Mouse (Mus musculus) lung, embryonic 16.5 days (tissue): ENCODE data around the gene Itga2. TPM values are rescaled to one million over a fixed set of nuclear protein-coding genes. Genes with fewer than 3 reads are reported as not detected.

Experiments
- ATAC-seq: fragments of 200-750 bp; cut with Nextera tagmentation; 2 replicates; pipeline ENCODE4 v1.8.0; 2017; ENCODE audit warnings: low read depth, mild to moderate bottlenecking, moderate library complexity
- H3K27ac ChIP-seq: fragments of 300-500 bp; sonication (generic); 2 replicates; pipeline ENCODE4 v1.5.1; 2014; ENCODE audit warnings: mild to moderate bottlenecking, control low read depth, low read length
- H3K27me3 ChIP-seq: fragments of 300-500 bp; sonication (generic); 2 replicates; pipeline ENCODE4 v1.6.1; 2014; ENCODE audit warnings: low read depth, low read length, mixed read lengths; ENCODE audit not compliant: control insufficient read depth, insufficient read depth
- H3K36me3 ChIP-seq: fragments of 300-500 bp; sonication (generic); 2 replicates; pipeline ENCODE4 v1.6.1; 2014; ENCODE audit warnings: low read length; ENCODE audit not compliant: control insufficient read depth, insufficient read depth
- H3K4me1 ChIP-seq: fragments of 300-500 bp; sonication (generic); replicated peaks from 2 replicates; pipeline ENCODE4 v1.6.1; 2014; ENCODE audit warnings: low read length, mixed read lengths; ENCODE audit not compliant: control insufficient read depth, insufficient read depth
- H3K4me2 ChIP-seq: fragments of 300-500 bp; sonication (generic); 2 replicates; pipeline ENCODE4 v1.6.1; 2014; ENCODE audit warnings: low read depth, low read length, control low read depth
- H3K4me3 ChIP-seq: fragments of 300-500 bp; sonication (generic); 2 replicates; pipeline ENCODE4 v1.5.1; 2014; ENCODE audit warnings: mild to moderate bottlenecking, low read length, control low read depth
- H3K9ac ChIP-seq: fragments of 300-500 bp; sonication (generic); 2 replicates; pipeline ENCODE4 v1.6.1; 2014; ENCODE audit warnings: low read length, control low read depth
- H3K9me3 ChIP-seq: fragments of 300-500 bp; sonication (generic); 2 replicates; pipeline ENCODE4 v1.6.1; 2016; ENCODE audit warnings: low read length; ENCODE audit not compliant: control insufficient read depth
- WGBS: fragments of 180-500 bp; shearing (Covaris S2); extraction: QIAGEN DNeasy Blood & Tissue Kit; methylation state at CpG from one replicate; pipeline ENCODE4 v1.1.7; 2014; 5-methylcytosine and 5-hydroxymethylcytosine counted together
- polyA plus RNA-seq: library from polyadenylated mRNA; unstranded; fragments of >200 nt; fragmentation: Nextera tagmentation; extraction: Ambion mirVana; gene quantifications from 2 replicates; pipeline ENCODE4 v1.2.1, GENCODE M21; 2015

Itga2 gene
- polyA plus RNA-seq, 1 experiment from 2014 or later = 9.6 TPM

GRCm38 (mm10) chr13:114894718-114895117, 37.2 kb downstream of the Itga2 start:
- H3K9ac ChIP-seq = no peak overlapping the region
- no peak overlapping the region for H3K27ac ChIP-seq
- no peaks in the 10 kb centered on the region for H3K27me3 ChIP-seq
- H3K9me3 ChIP-seq = no peaks in the 10 kb centered on the region
- H3K36me3 ChIP-seq = no peaks in the 10 kb centered on the region
- ATAC-seq = no peak
- peaks cover 17% of the 10 kb centered on the region for H3K4me1 ChIP-seq
- H3K4me2 ChIP-seq = no peak overlapping the region
- H3K4me3 ChIP-seq = no peak overlapping the region

DNA sequence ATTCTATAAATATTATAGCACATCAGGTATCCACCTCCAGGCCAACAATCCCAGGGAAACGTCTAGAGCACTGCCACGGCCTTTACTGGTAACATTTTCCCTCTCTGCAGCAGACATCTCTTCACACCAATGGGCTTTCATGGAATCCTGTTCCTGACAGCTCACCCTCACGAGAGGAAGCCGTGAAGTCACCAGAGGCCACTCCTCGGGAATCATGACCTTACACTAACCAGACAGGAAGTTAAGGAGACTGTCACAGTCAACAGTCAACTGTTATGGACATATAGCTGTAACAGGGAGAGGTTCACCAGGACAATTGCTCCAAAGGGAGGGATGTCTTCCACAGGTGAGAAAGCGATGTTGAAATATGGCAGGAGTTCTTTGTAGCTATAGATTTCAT, 40.2 kb downstream of the Itga2 start:
- H3K9ac ChIP-seq = no peak overlapping the region
- peaks cover 11% of the 10 kb centered on the region for H3K4me1 ChIP-seq
- no peak overlapping the region for H3K4me2 ChIP-seq
- no peak overlapping the region for H3K27ac ChIP-seq
- H3K27me3 ChIP-seq = no peaks in the 10 kb centered on the region
- H3K9me3 ChIP-seq = no peaks in the 10 kb centered on the region
- no peak overlapping the region for H3K4me3 ChIP-seq
- no peak for ATAC-seq
- WGBS = 48% methylated on average over 6 of the region's 6 CpGs
- H3K36me3 ChIP-seq = no peaks in the 10 kb centered on the region

GRCm38 (mm10) chr13:114887695-114888094, 44.2 kb downstream of the Itga2 start:
- Histone ChIP-seq H3K4me3 (no peak overlapping the region), H3K4me2 (no peak overlapping the region), H3K9me3 (no peaks in the 10 kb centered on the region), H3K27me3 (no peaks in the 10 kb centered on the region), H3K36me3 (0 out of 2 replicates have a peak, but pooled peaks cover 3% of the 10 kb centered on the region), H3K4me1 (peaks cover 7% of the 10 kb centered on the region), H3K9ac (no peak overlapping the region), H3K27ac (no peak overlapping the region)
- ATAC-seq = no peak
- 87% methylated on average over 6 of the region's 6 CpGs for WGBS

- no peak for ATAC-seq
- Histone ChIP-seq H3K27me3 (no peaks in the 10 kb centered on the region), H3K4me2 (no peak overlapping the region), H3K9ac (no peak overlapping the region), H3K4me1 (peaks cover 7% of the 10 kb centered on the region), H3K9me3 (no peaks in the 10 kb centered on the region), H3K27ac (no peak overlapping the region), H3K4me3 (no peak overlapping the region), H3K36me3 (0 out of 2 replicates have a peak, but pooled peaks cover 3% of the 10 kb centered on the region)
- 83% methylated on average over 4 of the region's 4 CpGs for WGBS
Observed at GRCm38 (mm10) chr13:114887293-114887692, 44.6 kb downstream of the Itga2 start.

GRCm38 (mm10) chr13:114885171-114885570, 46.7 kb downstream of the Itga2 start:
- H3K9ac ChIP-seq = no peak overlapping the region
- H3K4me3 ChIP-seq = no peak overlapping the region
- H3K27me3 ChIP-seq = no peaks in the 10 kb centered on the region
- peak; percentile 65 for ATAC-seq
- WGBS = 62% methylated on average over 9 of the region's 9 CpGs
- H3K4me2 ChIP-seq = no peak overlapping the region
- no peaks in the 10 kb centered on the region for H3K4me1 ChIP-seq
- peak overlapping the region; percentile 46; the same call in 1 of the 2 replicates for H3K27ac ChIP-seq
- H3K36me3 ChIP-seq = 0 out of 2 replicates have a peak, but pooled peaks cover 3% of the 10 kb centered on the region
- no peaks in the 10 kb centered on the region for H3K9me3 ChIP-seq

GRCm38 (mm10) chr13:114878667-114879066, 53.2 kb downstream of the Itga2 start:
- 63% methylated on average over 11 of the region's 11 CpGs for WGBS

DNA sequence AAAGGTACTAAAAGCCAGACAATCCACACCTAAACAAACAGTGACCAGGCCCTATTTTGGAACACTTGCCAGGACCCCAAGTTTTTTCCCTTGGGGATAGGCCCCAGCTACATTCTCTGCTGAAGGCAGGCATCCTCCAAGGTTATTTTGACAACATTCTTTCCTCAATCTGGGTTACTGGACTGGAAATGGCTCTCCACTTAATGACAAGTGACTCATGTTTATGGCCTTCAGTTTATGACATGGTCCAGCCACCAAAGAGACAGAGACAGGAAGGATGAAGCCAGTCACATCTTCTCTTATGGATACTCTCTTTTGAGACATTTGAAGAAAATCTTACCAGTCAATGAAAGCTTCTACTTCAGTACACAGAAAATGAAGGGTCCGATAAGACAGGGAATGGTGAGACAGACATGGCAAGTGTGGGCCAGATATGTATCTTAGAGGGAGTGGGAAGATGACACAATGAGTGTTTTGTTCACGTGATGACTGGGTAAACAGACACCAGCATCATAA, 55.8 kb downstream of the Itga2 start:
- no peaks in the 10 kb centered on the region for H3K9me3 ChIP-seq
- no peaks in the 10 kb centered on the region for H3K4me1 ChIP-seq
- H3K27ac ChIP-seq = no peak overlapping the region
- H3K4me2 ChIP-seq = no peak overlapping the region
- no peak for ATAC-seq
- 82% methylated on average over 2 of the region's 2 CpGs for WGBS
- H3K4me3 ChIP-seq = no peak overlapping the region
- H3K27me3 ChIP-seq = no peaks in the 10 kb centered on the region
- no peak overlapping the region for H3K9ac ChIP-seq
- 0 out of 2 replicates have a peak, but pooled peaks cover under 1% of the 10 kb centered on the region for H3K36me3 ChIP-seq

More at GRCm38 (mm10) chr13:114878667-114879066, 53.2 kb downstream of the Itga2 start:
- no peaks in the 10 kb centered on the region for H3K27me3 ChIP-seq
- no peaks in the 10 kb centered on the region for H3K36me3 ChIP-seq
- no peak overlapping the region for H3K9ac ChIP-seq
- H3K4me3 ChIP-seq = no peak overlapping the region
- H3K27ac ChIP-seq = no peak overlapping the region
- no peak overlapping the region for H3K4me2 ChIP-seq
- ATAC-seq = no peak
- H3K9me3 ChIP-seq = no peaks in the 10 kb centered on the region
- no peaks in the 10 kb centered on the region for H3K4me1 ChIP-seq

DNA sequence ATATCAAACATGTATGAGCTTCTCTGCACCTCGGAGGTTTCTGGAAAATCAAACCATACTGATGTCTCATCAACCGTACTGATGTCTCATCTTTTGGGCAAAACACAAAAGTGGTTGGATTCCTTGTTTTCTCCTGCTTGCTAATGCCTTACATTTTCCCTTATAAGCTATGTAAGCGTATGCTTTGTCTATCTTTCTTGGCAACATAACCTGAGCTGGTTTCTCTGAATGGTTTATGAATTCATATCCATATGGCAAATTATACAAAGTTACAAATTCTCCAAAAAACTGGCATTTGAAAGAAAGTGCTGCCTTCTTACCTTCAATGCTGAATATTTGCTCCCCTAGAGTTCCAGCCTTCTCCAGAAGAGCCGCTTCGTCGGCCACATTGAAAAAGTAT, 57.2 kb downstream of the Itga2 start:
- H3K27me3 ChIP-seq = no peaks in the 10 kb centered on the region
- H3K4me2 ChIP-seq = no peak overlapping the region
- H3K4me3 ChIP-seq = no peak overlapping the region
- no peak overlapping the region for H3K9ac ChIP-seq
- 0 out of 2 replicates have a peak, but pooled peaks cover 2% of the 10 kb centered on the region for H3K36me3 ChIP-seq
- H3K9me3 ChIP-seq = no peaks in the 10 kb centered on the region
- no peaks in the 10 kb centered on the region for H3K4me1 ChIP-seq
- WGBS = 88% methylated on average over 6 of the region's 6 CpGs
- H3K27ac ChIP-seq = no peak overlapping the region
- no peak for ATAC-seq

DNA sequence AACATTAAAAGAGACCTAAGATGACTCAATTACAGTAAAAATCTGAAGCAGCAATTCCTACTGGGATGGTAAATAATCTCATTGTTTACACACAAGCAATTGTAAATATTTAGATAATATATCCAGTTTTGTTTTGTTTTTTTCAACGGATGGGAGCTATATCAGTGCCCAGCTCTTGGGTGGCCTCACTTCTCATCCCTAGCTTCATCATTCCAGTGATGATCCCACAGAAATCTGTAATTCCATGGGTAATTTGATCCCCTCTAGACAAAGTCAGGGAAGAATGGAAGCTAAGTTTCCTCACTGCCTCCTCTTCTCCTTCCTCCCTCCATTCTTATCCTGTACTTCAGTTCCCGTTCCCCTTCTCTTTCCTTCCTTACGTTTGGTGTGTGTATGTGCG, 74.4 kb downstream of the Itga2 start:
- no peaks in the 10 kb centered on the region for H3K27me3 ChIP-seq
- H3K4me2 ChIP-seq = no peak overlapping the region
- H3K9ac ChIP-seq = no peak overlapping the region
- no peaks in the 10 kb centered on the region for H3K36me3 ChIP-seq
- H3K4me3 ChIP-seq = no peak overlapping the region
- peak; percentile 51 for ATAC-seq
- H3K27ac ChIP-seq = peak overlapping the region; percentile 35
- H3K4me1 ChIP-seq = peaks cover 6% of the 10 kb centered on the region
- no peaks in the 10 kb centered on the region for H3K9me3 ChIP-seq
- 74% methylated on average over 4 of the region's 4 CpGs for WGBS

DNA sequence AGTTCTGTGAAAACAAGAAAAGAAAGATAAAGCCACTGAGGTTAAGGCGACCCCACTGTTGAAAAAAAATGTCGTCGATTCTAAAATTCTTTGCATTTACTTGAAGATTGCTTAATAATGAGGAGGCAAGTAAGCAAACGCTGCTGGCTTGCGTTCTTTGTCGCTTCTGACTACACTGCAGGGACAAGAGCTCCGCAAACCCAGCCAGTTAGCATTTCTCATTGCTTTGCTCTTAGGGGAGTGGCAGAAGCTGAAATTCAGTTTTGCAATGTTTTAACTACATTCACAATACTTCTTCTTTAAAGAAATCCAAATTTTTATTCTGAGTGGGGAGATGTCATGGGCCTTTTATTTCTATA, 75.7 kb downstream of the Itga2 start:
- Histone ChIP-seq H3K36me3 (no peaks in the 10 kb centered on the region), H3K9ac (no peak overlapping the region; the same call in 1 of the 2 replicates), H3K9me3 (no peaks in the 10 kb centered on the region), H3K4me1 (peaks cover 6% of the 10 kb centered on the region), H3K27ac (peak overlapping the region; percentile 79), H3K4me3 (no peak overlapping the region), H3K4me2 (peak overlapping the region; percentile 19; the same call in 1 of the 2 replicates), H3K27me3 (no peaks in the 10 kb centered on the region)
- WGBS = 20% methylated on average over 7 of the region's 7 CpGs
- ATAC-seq = peak; percentile 87
